8 mouse cellular contexts compared by ENCODE assay signal in the genomic region with DNA sequence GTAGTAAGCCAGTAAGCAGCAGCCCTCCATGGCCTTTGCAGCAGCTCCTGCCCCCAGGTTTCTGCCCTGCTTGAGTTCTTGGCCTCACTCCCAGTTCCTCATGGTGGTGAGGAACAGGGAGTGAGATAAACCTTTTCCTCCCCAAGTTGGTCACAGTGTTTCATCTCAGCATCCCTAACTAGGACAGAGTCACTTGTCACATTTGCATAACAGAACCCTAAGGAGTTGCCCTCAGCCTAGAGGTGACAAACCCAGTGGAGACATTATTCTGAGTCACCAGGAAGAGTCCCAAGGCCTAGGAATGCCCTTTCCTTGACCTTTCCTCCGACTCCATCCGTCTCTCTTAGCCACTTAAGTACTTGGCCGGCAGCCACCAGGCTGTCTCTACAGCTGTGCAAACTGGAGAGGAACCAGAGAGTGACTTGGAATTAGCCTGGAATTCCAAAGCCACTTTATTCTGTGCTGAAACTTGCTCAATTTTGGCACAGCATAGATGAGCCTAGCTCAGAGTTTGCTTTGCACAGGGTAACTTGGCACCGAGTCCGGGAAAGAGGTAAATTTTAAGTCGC.
DNase-seq lines count a peak whose midpoint lies in the region; ATAC-seq lines count a peak whose summit lies in the region.

No protein-coding gene starts in this region.

- ATAC-seq in hindbrain, embryonic 14.5 days (ENCODE audit: low FRiP score) = no peak
- no peak for ATAC-seq in hindbrain, embryonic 13.5 days (ENCODE audit: low FRiP score)
- peak; percentile 64 for ATAC-seq in hindbrain, embryonic 16.5 days
- no peak for ATAC-seq in neural tube, embryonic 15.5 days (ENCODE audit: low FRiP score)

- H3K9ac ChIP-seq in hindbrain, embryonic 14.5 days = no peak overlapping the region
- H3K9ac ChIP-seq in hindbrain, embryonic 13.5 days = no peak overlapping the region
- no peak overlapping the region for H3K9ac ChIP-seq in hindbrain, embryonic 16.5 days (ENCODE audit: low read depth, low read length)
- no peak overlapping the region for H3K9ac ChIP-seq in neural tube, embryonic 15.5 days (replicated peaks)

- H3K27me3 ChIP-seq in hindbrain, embryonic 14.5 days (ENCODE audit: control insufficient read depth, insufficient read depth, low read length) = no peaks in the 10 kb centered on the region
- no peaks in the 10 kb centered on the region for H3K27me3 ChIP-seq in hindbrain, embryonic 13.5 days
- H3K27me3 ChIP-seq in hindbrain, embryonic 16.5 days (replicated peaks; ENCODE audit: control insufficient read depth, insufficient read depth, low read length) = no peaks in the 10 kb centered on the region
- 0 out of 2 replicates have a peak, but pooled peaks cover 3% of the 10 kb centered on the region for H3K27me3 ChIP-seq in neural tube, embryonic 15.5 days (replicated peaks)

- H3K9me3 ChIP-seq in hindbrain, embryonic 14.5 days (ENCODE audit: control insufficient read depth, low read length) = no peaks in the 10 kb centered on the region
- H3K9me3 ChIP-seq in hindbrain, embryonic 13.5 days = no peaks in the 10 kb centered on the region
- no peaks in the 10 kb centered on the region for H3K9me3 ChIP-seq in hindbrain, embryonic 16.5 days (ENCODE audit: control insufficient read depth, low read length)
- no peaks in the 10 kb centered on the region for H3K9me3 ChIP-seq in neural tube, embryonic 15.5 days (replicated peaks)

- no peak overlapping the region for H3K4me3 ChIP-seq in hindbrain, embryonic 14.5 days (replicated peaks; ENCODE audit: low read length)
- no peak overlapping the region for H3K4me3 ChIP-seq in hindbrain, embryonic 13.5 days
- no peak overlapping the region for H3K4me3 ChIP-seq in hindbrain, embryonic 16.5 days (ENCODE audit: low read length)
- no peak overlapping the region for H3K4me3 ChIP-seq in neural tube, embryonic 15.5 days (replicated peaks)

- H3K36me3 ChIP-seq in hindbrain, embryonic 14.5 days (replicated peaks; ENCODE audit: control insufficient read depth, insufficient read depth) = no peaks in the 10 kb centered on the region
- no peaks in the 10 kb centered on the region for H3K36me3 ChIP-seq in hindbrain, embryonic 13.5 days
- H3K36me3 ChIP-seq in hindbrain, embryonic 16.5 days (ENCODE audit: control insufficient read depth, insufficient read depth, low read length) = no peaks in the 10 kb centered on the region
- H3K36me3 ChIP-seq in neural tube, embryonic 15.5 days = no peaks in the 10 kb centered on the region

- no peak overlapping the region for H3K27ac ChIP-seq in hindbrain, embryonic 14.5 days
- H3K27ac ChIP-seq in hindbrain, embryonic 13.5 days = no peak overlapping the region
- H3K27ac ChIP-seq in hindbrain, embryonic 16.5 days (ENCODE audit: low read depth, low read length) = no peak overlapping the region; the same call in 1 of the 2 replicates
- 0 out of 2 replicates have a peak overlapping the region, but pooled peaks have one; percentile 4 for H3K27ac ChIP-seq in neural tube, embryonic 15.5 days (replicated peaks)

- H3K4me1 ChIP-seq in hindbrain, embryonic 14.5 days (replicated peaks; ENCODE audit: control insufficient read depth, insufficient read depth, low read length) = 0 out of 2 replicates have a peak, but pooled peaks cover 5% of the 10 kb centered on the region
- H3K4me1 ChIP-seq in hindbrain, embryonic 13.5 days (replicated peaks) = peaks cover 12% of the 10 kb centered on the region; the same call in 1 of the 2 replicates
- peaks cover 7% of the 10 kb centered on the region for H3K4me1 ChIP-seq in hindbrain, embryonic 16.5 days (ENCODE audit: control insufficient read depth, insufficient read depth, low read depth, low read length)
- H3K4me1 ChIP-seq in neural tube, embryonic 15.5 days = peaks cover 5% of the 10 kb centered on the region; the same call in 1 of the 2 replicates

- no peak overlapping the region for H3K4me2 ChIP-seq in hindbrain, embryonic 14.5 days (replicated peaks)
- H3K4me2 ChIP-seq in hindbrain, embryonic 13.5 days = no peak overlapping the region
- no peak overlapping the region for H3K4me2 ChIP-seq in hindbrain, embryonic 16.5 days (ENCODE audit: low read length)
- H3K4me2 ChIP-seq in neural tube, embryonic 15.5 days = no peak overlapping the region

- WGBS in hindbrain, embryonic 14.5 days = 38% methylated on average over 6 of the region's 6 CpGs
- 41% methylated on average over 6 of the region's 6 CpGs for WGBS in hindbrain, embryonic 13.5 days
- 33% methylated on average over 6 of the region's 6 CpGs for WGBS in hindbrain, embryonic 16.5 days
- 35% methylated on average over 6 of the region's 6 CpGs for WGBS in neural tube, embryonic 15.5 days

- DNase-seq in hindbrain, embryonic 14.5 days (ENCODE audit: low spot score) = peak; percentile 67
- peak; percentile 28 for DNase-seq in cerebellum, adult 9-10 months
- peak; percentile 81 for DNase-seq in gastrocnemius, adult 18-20 months (ENCODE audit: low spot score)
- DNase-seq in left cerebral cortex, adult 9 months (ENCODE audit: low spot score in 2 of 2) = peak; percentile 32 to 41
- DNase-seq in thymus, postnatal 14 days = no peak
